7 mouse cellular contexts compared by ENCODE assay signal in the genomic region with DNA sequence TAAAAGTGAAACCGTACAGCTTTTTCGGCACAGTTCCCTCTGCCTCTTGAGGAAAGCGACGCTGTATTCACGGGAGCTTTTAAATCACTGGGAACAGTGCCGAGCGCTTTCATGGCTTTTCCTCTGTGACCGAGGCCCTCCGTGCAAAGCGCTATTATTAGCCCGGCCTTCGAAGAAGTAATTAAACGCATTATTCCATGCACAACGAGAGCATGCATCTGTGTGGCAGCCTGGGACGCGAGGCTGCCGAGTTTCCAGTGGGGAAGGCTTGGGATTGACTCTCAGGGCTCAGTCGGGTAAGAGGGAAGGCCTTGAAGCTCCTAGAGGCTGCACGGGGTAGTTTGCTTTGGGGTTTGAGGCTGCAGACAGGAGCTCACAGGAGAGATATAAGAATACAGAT. TPM values are rescaled to one million over a fixed set of nuclear protein-coding genes. Genes with fewer than 3 reads are reported as not detected.
DNase-seq lines count a peak whose midpoint lies in the region; TF ChIP-seq lines count a peak whose summit lies in the region.

No protein-coding gene starts in this region.

- TF ChIP-seq CTCF in brain, embryonic 14.5 days (IDR thresholded peaks at IDR 0.05; ENCODE audit: borderline replicate concordance, extremely low read depth, insufficient read depth, insufficient read length), result no peak
- no peak for TF ChIP-seq CTCF in lung, adult 2 months (IDR thresholded peaks at IDR 0.05; ENCODE audit: insufficient read depth, low read length)

- no peak for TF ChIP-seq POLR2A in brain, embryonic 14.5 days (IDR thresholded peaks at IDR 0.05; ENCODE audit: borderline replicate concordance, extremely low read depth, insufficient read depth, insufficient read length, poor library complexity, severe bottlenecking)
- TF ChIP-seq POLR2A in lung, adult 2 months (IDR thresholded peaks at IDR 0.05; ENCODE audit: borderline replicate concordance, extremely low read depth, low read depth, low read length), result no peak

- H3K4me1 ChIP-seq in lung, adult 2 months (ENCODE audit: control insufficient read depth, insufficient read depth, low read length), result no peaks in the 10 kb centered on the region

- peak; percentile 11 for DNase-seq in kidney, adult 9 months
- DNase-seq in kidney, adult 11 months, result no peak
- peak; percentile 90 for DNase-seq in brain, embryonic 14.5 days (ENCODE audit: low read depth)
- peak; percentile 23 to 31 for DNase-seq in frontal cortex, postnatal 14 days (ENCODE audit: low spot score in 2 of 2)
- DNase-seq in left cerebral cortex, adult 8-10 months (ENCODE audit: low spot score in 2 of 2), result peak; percentile 17 to 20
- DNase-seq in lung, adult 2 months, result no peak
- DNase-seq in thymus, postnatal 10 days (ENCODE audit: low spot score in 2 of 2), result no peak

- no peak overlapping the region for H3K4me3 ChIP-seq in lung, adult 2 months (replicated peaks; ENCODE audit: extremely low read depth, low read depth, low read length)

- 74% methylated on average over 19 of the region's 19 CpGs for WGBS in lung, adult 2 months

RNA-seq across cellular contexts. Expression of gene Ccdc167, which starts 43.1 kb away (rescaled TPM):
- polyA plus RNA-seq in brain, embryonic 14.5 days (2012; rRNA removed), result 18.2 and 19.1 TPM in 2 replicates
- 10 to 100 TPM; 14.7 to 20.3 (median 17.4) TPM for total RNA-seq in left cerebral cortex, adult 8-10 months (2022)
- 5.7 and 7.7 TPM in 2 replicates for polyA plus RNA-seq in lung, adult 2 months (2012; rRNA removed)

Comparison
In these comparisons a context has a peak if more than half of its experiments do, and no peak if none do; other contexts are left out.
1. DNase-seq: peak in kidney, adult 9 months (single experiment), brain, embryonic 14.5 days (single experiment), frontal cortex, postnatal 14 days (2 of 2) and left cerebral cortex, adult 8-10 months (2 of 2); none in kidney, adult 11 months (single experiment), lung, adult 2 months (single experiment) and thymus, postnatal 10 days (0 of 2).